Mouse (Mus musculus): ENCODE measurements around the gene 1110032A03Rik. TPM values are rescaled to one million over a fixed set of nuclear protein-coding genes. Genes with fewer than 3 reads are reported as not detected.
A peak's percentile ranks its signal among the peaks of the same experiment; 100 is the strongest.

1110032A03Rik gene
- polyA plus RNA-seq, 1 experiment from 2014 or later, result 62.7 TPM

DNA sequence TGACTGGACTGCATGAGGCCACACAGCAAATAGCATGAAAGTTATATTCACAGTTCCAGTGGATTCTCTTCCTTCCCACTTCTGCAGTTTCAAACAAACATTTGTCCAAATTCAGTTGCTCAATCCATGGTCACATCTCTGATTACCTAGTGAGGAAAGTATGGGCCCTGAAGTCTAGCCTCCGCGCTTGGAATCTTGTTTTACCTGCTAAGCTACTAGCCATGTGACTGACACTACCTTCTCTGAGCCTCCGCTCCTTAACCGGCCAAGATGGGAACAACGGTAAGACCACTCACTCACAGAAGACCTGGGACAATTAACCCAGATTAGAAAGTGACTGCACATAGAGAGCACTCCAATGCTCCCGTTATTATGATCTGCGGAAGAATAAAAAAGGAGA lies 29.5 kb downstream of the 1110032A03Rik start:
- WGBS, result 18% methylated on average over 7 of the region's 7 CpGs
- Histone ChIP-seq H3K27me3 (ENCODE audit: control insufficient read depth, insufficient read depth, low read length) (0 out of 2 replicates have a peak, but pooled peaks cover 5% of the 10 kb centered on the region), H3K9ac (peak overlapping the region; percentile 45), H3K36me3 (replicated peaks; ENCODE audit: control insufficient read depth, insufficient read depth) (no peaks in the 10 kb centered on the region), H3K4me1 (replicated peaks; ENCODE audit: control insufficient read depth, insufficient read depth, low read length) (0 out of 2 replicates have a peak, but pooled peaks cover 6% of the 10 kb centered on the region), H3K27ac (no peak overlapping the region), H3K9me3 (ENCODE audit: control insufficient read depth, low read length) (no peaks in the 10 kb centered on the region), H3K4me2 (replicated peaks) (peak overlapping the region; percentile 51), H3K4me3 (replicated peaks; ENCODE audit: low read length) (peak overlapping the region; percentile 24)
- no peak for DNase-seq (ENCODE audit: low spot score)
- ATAC-seq (ENCODE audit: low FRiP score), result no peak

DNA sequence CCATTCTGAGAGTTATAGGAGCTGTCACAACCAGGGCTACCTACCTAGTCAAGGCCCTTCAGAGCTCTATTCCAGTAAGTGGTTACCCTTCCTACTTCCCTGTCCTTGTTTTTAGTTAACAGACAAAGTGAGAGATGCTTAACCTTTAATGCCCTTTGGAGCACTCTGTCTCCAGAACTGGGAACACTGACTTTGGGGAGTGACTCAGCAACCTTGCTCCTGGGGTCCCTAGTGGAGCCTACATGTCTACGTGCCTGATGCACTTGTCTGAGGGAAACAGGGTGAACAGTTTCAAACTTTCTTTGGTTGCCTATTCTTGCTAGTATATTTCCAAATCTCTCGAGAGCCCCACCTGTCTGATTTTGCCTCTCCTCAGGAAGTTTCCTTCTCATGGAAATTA lies 32.6 kb downstream of the 1110032A03Rik start:
- Histone ChIP-seq H3K9me3 (ENCODE audit: control insufficient read depth, low read length) (no peaks in the 10 kb centered on the region), H3K9ac (no peak overlapping the region), H3K4me1 (replicated peaks; ENCODE audit: control insufficient read depth, insufficient read depth, low read length) (peaks cover 15% of the 10 kb centered on the region), H3K27me3 (ENCODE audit: control insufficient read depth, insufficient read depth, low read length) (0 out of 2 replicates have a peak, but pooled peaks cover 5% of the 10 kb centered on the region), H3K4me3 (replicated peaks; ENCODE audit: low read length) (no peak overlapping the region), H3K27ac (no peak overlapping the region), H3K4me2 (replicated peaks) (no peak overlapping the region), H3K36me3 (replicated peaks; ENCODE audit: control insufficient read depth, insufficient read depth) (no peaks in the 10 kb centered on the region)
- DNase-seq (ENCODE audit: low spot score), result no peak
- WGBS, result 72% methylated on average over 2 of the region's 2 CpGs
- no peak for ATAC-seq (ENCODE audit: low FRiP score)

DNA sequence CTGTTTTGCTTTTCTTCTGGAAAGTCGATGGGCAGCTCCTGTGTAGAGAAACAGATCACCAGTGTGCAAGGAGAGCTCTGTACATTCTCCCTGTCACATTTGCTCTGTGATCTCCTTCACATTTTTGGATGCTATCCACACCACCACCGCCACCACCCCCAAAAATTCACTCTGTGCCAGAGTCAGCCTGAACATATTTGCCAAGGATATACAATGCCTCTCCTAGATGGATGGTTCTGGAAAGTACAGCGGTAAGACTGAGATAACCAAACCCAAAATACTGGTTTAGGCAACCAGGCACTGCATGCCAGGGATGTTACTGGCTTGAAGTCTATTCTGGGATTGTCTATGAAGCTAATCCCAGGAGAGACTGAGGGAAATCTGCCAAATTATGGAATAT lies 33.1 kb downstream of the 1110032A03Rik start:
- 87% methylated on average over 3 of the region's 3 CpGs for WGBS
- DNase-seq (ENCODE audit: low spot score) (no peak), ATAC-seq (ENCODE audit: low FRiP score) (no peak)
- 0 out of 2 replicates have a peak, but pooled peaks cover 5% of the 10 kb centered on the region for H3K27me3 ChIP-seq (ENCODE audit: control insufficient read depth, insufficient read depth, low read length)
- no peaks in the 10 kb centered on the region for H3K9me3 ChIP-seq (ENCODE audit: control insufficient read depth, low read length)
- H3K9ac ChIP-seq, result no peak overlapping the region
- no peaks in the 10 kb centered on the region for H3K36me3 ChIP-seq (replicated peaks; ENCODE audit: control insufficient read depth, insufficient read depth)
- H3K27ac ChIP-seq, result no peak overlapping the region
- no peak overlapping the region for H3K4me2 ChIP-seq (replicated peaks)
- no peak overlapping the region for H3K4me3 ChIP-seq (replicated peaks; ENCODE audit: low read length)
- peaks cover 15% of the 10 kb centered on the region for H3K4me1 ChIP-seq (replicated peaks; ENCODE audit: control insufficient read depth, insufficient read depth, low read length)

DNA sequence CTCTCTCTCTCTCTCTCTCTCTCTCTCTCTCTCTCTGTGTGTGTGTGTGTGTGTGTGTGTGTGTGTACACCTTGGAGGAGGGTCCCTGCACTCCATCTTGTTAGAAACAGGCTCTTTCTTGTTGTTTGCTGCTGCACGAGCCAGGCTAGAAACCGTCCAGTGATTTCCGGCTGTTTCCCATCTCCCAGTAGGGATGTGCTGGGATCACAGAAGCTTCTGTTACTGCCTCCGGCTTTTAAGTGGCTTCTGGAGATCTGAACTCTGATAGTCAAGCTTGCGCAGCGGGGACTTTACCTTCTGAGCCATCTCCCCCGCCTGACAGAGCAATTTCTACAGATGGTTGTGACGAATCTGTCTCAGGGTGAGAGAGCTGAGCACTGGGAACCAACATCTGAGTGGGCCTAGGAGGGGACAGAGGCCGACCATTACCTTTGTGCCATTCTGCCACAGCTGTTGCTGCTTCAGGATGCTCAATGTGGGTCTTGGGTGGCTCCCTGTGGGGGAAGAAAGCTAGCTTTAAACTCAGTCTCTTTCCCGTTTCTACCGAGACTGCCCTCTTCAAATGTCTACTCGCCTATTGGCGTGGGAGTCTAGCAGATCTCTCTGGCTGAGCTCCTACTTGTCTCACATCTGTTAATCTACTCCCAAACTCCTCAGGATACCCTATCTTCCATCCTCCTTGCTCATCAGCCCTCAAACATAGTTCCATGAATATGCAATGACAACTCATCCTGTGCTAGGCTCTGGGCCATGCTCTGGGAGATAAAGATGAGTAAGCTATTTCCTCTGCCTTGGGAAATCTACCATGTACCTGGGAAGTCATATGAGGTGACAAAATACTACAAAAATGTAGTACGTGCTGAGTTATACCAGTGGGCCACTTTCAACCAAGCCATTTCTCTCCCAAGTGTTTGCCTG lies 34.2 kb downstream of the 1110032A03Rik start:
- WGBS, result 87% methylated on average over 14 of the region's 14 CpGs
- Histone ChIP-seq H3K9me3 (ENCODE audit: control insufficient read depth, low read length) (no peaks in the 10 kb centered on the region), H3K9ac (no peak overlapping the region), H3K27me3 (ENCODE audit: control insufficient read depth, insufficient read depth, low read length) (0 out of 2 replicates have a peak, but pooled peaks cover 5% of the 10 kb centered on the region), H3K27ac (no peak overlapping the region), H3K36me3 (replicated peaks; ENCODE audit: control insufficient read depth, insufficient read depth) (no peaks in the 10 kb centered on the region), H3K4me2 (replicated peaks) (no peak overlapping the region), H3K4me3 (replicated peaks; ENCODE audit: low read length) (no peak overlapping the region), H3K4me1 (replicated peaks; ENCODE audit: control insufficient read depth, insufficient read depth, low read length) (peaks cover 11% of the 10 kb centered on the region)
- DNase-seq (ENCODE audit: low spot score) (no peak), ATAC-seq (ENCODE audit: low FRiP score) (no peak)

DNA sequence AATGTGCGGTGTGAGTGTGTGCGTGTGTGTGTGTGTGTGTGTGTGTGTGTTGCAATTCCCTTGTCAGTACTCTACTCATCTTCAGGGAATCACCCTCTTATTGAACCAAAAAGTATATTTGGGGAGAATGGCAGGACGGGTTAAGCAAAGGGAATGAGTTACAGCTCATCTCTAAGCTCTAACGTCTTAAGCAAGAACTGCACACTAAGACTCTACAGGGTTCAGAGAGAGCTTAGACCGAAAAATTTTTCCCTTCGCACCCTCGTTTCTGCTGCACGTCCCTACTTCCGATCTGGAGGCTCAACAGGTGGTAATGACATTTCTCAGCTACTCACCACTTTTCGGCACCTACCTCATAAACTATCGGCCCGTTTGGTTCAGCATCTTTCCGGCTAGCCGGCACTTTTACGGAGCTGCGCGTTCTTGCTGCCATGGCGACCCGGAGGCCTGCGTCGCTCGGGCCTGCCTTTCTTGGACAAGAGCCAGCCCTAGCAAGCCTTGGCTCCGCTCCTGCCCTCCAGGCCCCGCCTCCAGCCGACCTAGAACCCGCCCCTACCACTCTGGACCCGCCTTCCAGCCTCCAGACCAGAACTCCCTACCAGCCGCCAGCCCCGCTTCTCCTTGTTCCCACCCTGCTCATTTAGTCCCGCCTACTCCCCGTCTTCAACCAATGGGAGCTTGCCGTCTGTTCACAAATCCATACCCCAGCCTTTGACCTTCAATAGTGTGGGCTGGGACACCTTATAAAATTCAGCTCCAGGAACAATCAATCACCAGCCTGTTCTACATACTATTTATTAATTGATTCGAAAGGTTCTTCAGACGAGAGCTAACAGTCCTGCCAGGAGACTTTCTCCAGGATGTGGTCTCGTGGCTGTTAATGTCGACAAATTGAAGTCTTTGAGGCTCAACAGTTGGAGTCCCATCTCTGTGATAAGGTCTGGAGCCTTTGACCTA lies 36.1 kb downstream of the 1110032A03Rik start, which contains the start of gene Dixdc1:
Gene Dixdc1, minus strand, starts transcription at position 604 of the 957 bp plus-strand sequence.
- no peak within 1 kb of the TSS for H3K27ac ChIP-seq
- DNase-seq (ENCODE audit: low spot score), result peak; percentile 89
- H3K4me1 ChIP-seq (replicated peaks; ENCODE audit: control insufficient read depth, insufficient read depth, low read length), result peaks cover 9% of the 10 kb centered on the region
- peak; percentile 95 for ATAC-seq (ENCODE audit: low FRiP score)
- no peaks in the 10 kb centered on the region for H3K27me3 ChIP-seq (ENCODE audit: control insufficient read depth, insufficient read depth, low read length)
- H3K4me2 ChIP-seq (replicated peaks), result peak within 1 kb of the TSS; percentile 65
- WGBS, result 13% methylated on average over 36 of the region's 36 CpGs
- H3K4me3 ChIP-seq (replicated peaks; ENCODE audit: low read length), result peak within 1 kb of the TSS; percentile 31
- H3K9me3 ChIP-seq (ENCODE audit: control insufficient read depth, low read length), result no peaks in the 10 kb centered on the region
- no peaks in the 10 kb centered on the region for H3K36me3 ChIP-seq (replicated peaks; ENCODE audit: control insufficient read depth, insufficient read depth)
- peak within 1 kb of the TSS; percentile 40; the same call in 1 of the 2 replicates for H3K9ac ChIP-seq

DNA sequence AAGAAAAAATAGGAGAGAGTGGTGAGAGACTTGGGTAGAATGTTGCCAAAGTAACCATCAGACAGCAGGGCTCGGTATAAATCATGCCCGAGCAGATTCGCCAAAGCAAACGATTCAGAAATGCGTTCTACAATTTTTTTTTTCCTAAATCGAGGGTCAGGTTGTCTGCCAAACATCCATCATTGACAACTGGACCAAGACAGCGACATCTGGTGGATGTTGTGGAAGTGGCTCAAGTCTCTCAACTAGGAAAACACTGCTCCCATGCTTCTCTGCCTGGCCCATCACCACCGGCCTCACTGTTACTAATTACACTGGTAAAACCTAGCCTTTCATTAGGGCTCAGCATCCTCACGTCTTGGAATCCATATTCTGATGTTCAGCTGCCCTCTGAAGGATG lies 40.3 kb downstream of the 1110032A03Rik start:
- Histone ChIP-seq H3K4me3 (replicated peaks; ENCODE audit: low read length) (no peak overlapping the region), H3K4me1 (replicated peaks; ENCODE audit: control insufficient read depth, insufficient read depth, low read length) (peaks cover 14% of the 10 kb centered on the region), H3K27ac (no peak overlapping the region), H3K9me3 (ENCODE audit: control insufficient read depth, low read length) (no peaks in the 10 kb centered on the region), H3K4me2 (replicated peaks) (peak overlapping the region; percentile 39), H3K27me3 (ENCODE audit: control insufficient read depth, insufficient read depth, low read length) (no peaks in the 10 kb centered on the region), H3K9ac (no peak overlapping the region), H3K36me3 (replicated peaks; ENCODE audit: control insufficient read depth, insufficient read depth) (no peaks in the 10 kb centered on the region)
- ATAC-seq (ENCODE audit: low FRiP score), result no peak
- DNase-seq (ENCODE audit: low spot score), result peak; percentile 82
- 4% methylated on average over 9 of the region's 9 CpGs for WGBS

DNA sequence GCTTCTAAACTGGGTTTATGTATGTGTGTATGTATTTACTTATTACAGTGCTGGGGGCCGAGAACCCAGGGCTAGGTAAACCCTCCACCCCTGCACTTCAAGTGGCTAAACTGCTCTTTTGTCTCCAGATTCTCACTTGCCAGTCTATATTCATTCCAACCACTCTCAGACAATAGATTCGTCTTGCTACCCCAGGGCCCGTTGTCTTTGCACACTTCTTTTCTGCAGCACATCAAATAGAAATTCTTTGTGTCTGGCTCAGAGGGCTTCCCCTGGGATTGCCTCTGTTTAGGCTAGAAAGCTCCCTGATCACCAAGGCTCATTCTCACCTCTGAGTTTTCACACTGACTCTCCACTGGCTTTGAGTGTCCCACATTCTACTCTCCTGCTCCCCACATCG lies 42.8 kb downstream of the 1110032A03Rik start:
- DNase-seq (ENCODE audit: low spot score) (no peak), ATAC-seq (ENCODE audit: low FRiP score) (no peak)
- Histone ChIP-seq H3K4me2 (replicated peaks) (no peak overlapping the region), H3K9ac (no peak overlapping the region), H3K27me3 (ENCODE audit: control insufficient read depth, insufficient read depth, low read length) (no peaks in the 10 kb centered on the region), H3K36me3 (replicated peaks; ENCODE audit: control insufficient read depth, insufficient read depth) (no peaks in the 10 kb centered on the region), H3K4me3 (replicated peaks; ENCODE audit: low read length) (no peak overlapping the region), H3K4me1 (replicated peaks; ENCODE audit: control insufficient read depth, insufficient read depth, low read length) (peaks cover 14% of the 10 kb centered on the region), H3K9me3 (ENCODE audit: control insufficient read depth, low read length) (no peaks in the 10 kb centered on the region), H3K27ac (0 out of 2 replicates have a peak overlapping the region, but pooled peaks have one; percentile 14)
- 5% methylated on average over 4 of the region's 4 CpGs for WGBS

DNA sequence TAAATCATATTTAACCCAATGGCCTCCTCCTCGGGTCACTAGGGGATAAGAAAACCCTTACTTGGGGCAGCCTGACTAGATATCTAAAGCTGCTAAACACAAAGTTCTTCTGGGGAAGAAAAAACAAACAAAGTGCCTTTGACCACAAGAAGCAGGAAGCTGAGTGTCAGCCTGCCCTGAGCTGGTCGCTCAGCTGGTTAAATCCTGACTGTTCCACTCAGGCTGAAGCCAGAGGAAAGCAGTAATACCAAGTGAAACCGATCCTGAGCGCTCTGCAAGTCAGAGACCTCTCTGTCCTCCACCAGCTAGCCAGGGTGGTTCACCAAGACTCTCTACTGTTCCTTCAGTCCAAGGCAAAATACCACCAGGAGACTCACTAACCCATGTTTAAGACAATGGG lies 45.7 kb downstream of the 1110032A03Rik start:
- 70% methylated on average over 4 of the region's 4 CpGs for WGBS
- H3K36me3 ChIP-seq (replicated peaks; ENCODE audit: control insufficient read depth, insufficient read depth), result no peaks in the 10 kb centered on the region
- no peak overlapping the region for H3K4me2 ChIP-seq (replicated peaks)
- H3K27ac ChIP-seq, result no peak overlapping the region
- no peaks in the 10 kb centered on the region for H3K27me3 ChIP-seq (ENCODE audit: control insufficient read depth, insufficient read depth, low read length)
- H3K4me3 ChIP-seq (replicated peaks; ENCODE audit: low read length), result no peak overlapping the region
- peaks cover 43% of the 10 kb centered on the region for H3K4me1 ChIP-seq (replicated peaks; ENCODE audit: control insufficient read depth, insufficient read depth, low read length)
- ATAC-seq (ENCODE audit: low FRiP score), result no peak
- H3K9ac ChIP-seq, result no peak overlapping the region
- no peak for DNase-seq (ENCODE audit: low spot score)
- no peaks in the 10 kb centered on the region for H3K9me3 ChIP-seq (ENCODE audit: control insufficient read depth, low read length)
